Mouse (Mus musculus) limb, embryonic 12.5 days (tissue): ENCODE data around the gene Rpusd2. TPM values are rescaled to one million over a fixed set of nuclear protein-coding genes. Genes with fewer than 3 reads are reported as not detected.
"Not testable (repeated sequence)": the region's sequence is repeated elsewhere in the genome, so short reads cannot be mapped to it uniquely, and the experiment has no call there.

Source experiments
- ATAC-seq: fragments of 200-750 bp; cut with Nextera tagmentation; 2 replicates; pipeline ENCODE4 v1.8.0; 2017; ENCODE audit warnings: low read depth, moderate TSS enrichment; ENCODE audit not compliant: insufficient number of reproducible peaks, insufficient read depth, low FRiP score, low TSS enrichment
- H3K27ac ChIP-seq: fragments of 300-500 bp; sonication (generic); 2 replicates; pipeline ENCODE4 v1.5.1; 2016; ENCODE audit warnings: mild to moderate bottlenecking, moderate library complexity
- H3K27me3 ChIP-seq: fragments of 300-500 bp; sonication (generic); 2 replicates; pipeline ENCODE4 v1.6.1; 2016; ENCODE audit warnings: mild to moderate bottlenecking, moderate library complexity
- H3K36me3 ChIP-seq: fragments of 300-500 bp; sonication (generic); 2 replicates; pipeline ENCODE4 v1.6.1; 2016; ENCODE audit warnings: mild to moderate bottlenecking, moderate library complexity
- H3K4me1 ChIP-seq: fragments of 300-500 bp; sonication (generic); replicated peaks from 2 replicates; pipeline ENCODE4 v1.6.1; 2016
- H3K4me2 ChIP-seq: fragments of 300-500 bp; sonication (generic); 2 replicates; pipeline ENCODE4 v1.6.1; 2016; ENCODE audit warnings: mild to moderate bottlenecking, moderate library complexity
- H3K4me3 ChIP-seq: fragments of 300-500 bp; sonication (generic); replicated peaks from 2 replicates; pipeline ENCODE4 v1.5.1; 2016; ENCODE audit warnings: mild to moderate bottlenecking
- H3K9ac ChIP-seq: fragments of 300-500 bp; sonication (generic); replicated peaks from 2 replicates; pipeline ENCODE4 v1.6.1; 2016; ENCODE audit warnings: mild to moderate bottlenecking, moderate library complexity
- H3K9me3 ChIP-seq: fragments of 300-500 bp; sonication (generic); 2 replicates; pipeline ENCODE4 v1.6.1; 2016; ENCODE audit warnings: mild to moderate bottlenecking, moderate library complexity
- WGBS: fragments of 180-500 bp; shearing (Covaris S2); methylation state at CpG from one replicate; pipeline ENCODE4 v1.1.7; 2016; 5-methylcytosine and 5-hydroxymethylcytosine counted together
- polyA plus RNA-seq: library from polyadenylated mRNA; unstranded; fragments of >200 nt; fragmentation: Nextera tagmentation; extraction: Ambion mirVana; gene quantifications from 2 replicates; pipeline ENCODE4 v1.2.1, GENCODE M21; 2016

The Rpusd2 gene
- polyA plus RNA-seq, 1 experiment from 2014 or later, result 6.2 TPM

- not testable (repeated sequence) for H3K9me3 ChIP-seq, H3K27me3 ChIP-seq, H3K9ac ChIP-seq, ATAC-seq, H3K27ac ChIP-seq, H3K4me3 ChIP-seq, H3K4me2 ChIP-seq
- Histone ChIP-seq H3K36me3 (peaks cover 23% of the 10 kb centered on the region), H3K4me1 (peaks cover 13% of the 10 kb centered on the region)
- WGBS, result 81% methylated on average over 4 of the region's 4 CpGs
Observed at GRCm38 (mm10) chr2:119016312-119016711, 18.3 kb upstream of the Rpusd2 start.

GRCm38 (mm10) chr2:119017647-119018046, 16.9 kb upstream of the Rpusd2 start:
- H3K4me2 ChIP-seq, result no peak overlapping the region
- H3K4me3 ChIP-seq, result no peak overlapping the region
- peaks cover 13% of the 10 kb centered on the region for H3K4me1 ChIP-seq
- no peaks in the 10 kb centered on the region; the same call in 1 of the 2 replicates for H3K9me3 ChIP-seq
- H3K27ac ChIP-seq, result no peak overlapping the region
- H3K27me3 ChIP-seq, result no peaks in the 10 kb centered on the region
- H3K36me3 ChIP-seq, result peaks cover 36% of the 10 kb centered on the region
- WGBS, result 93% methylated on average over 3 of the region's 3 CpGs
- no peak for ATAC-seq
- H3K9ac ChIP-seq, result no peak overlapping the region

GRCm38 (mm10) chr2:119018391-119019122, 16.0 kb upstream of the Rpusd2 start:
- H3K9ac ChIP-seq, result 0 out of 2 replicates have a peak overlapping the region, but pooled peaks have one; percentile 28

GRCm38 (mm10) chr2:119019131-119019530, 15.5 kb upstream of the Rpusd2 start:
- ATAC-seq, result no peak
- Histone ChIP-seq H3K4me2 (peak overlapping the region; percentile 46), H3K36me3 (peaks cover 46% of the 10 kb centered on the region), H3K27ac (peak overlapping the region; percentile 85), H3K27me3 (no peaks in the 10 kb centered on the region), H3K9me3 (no peaks in the 10 kb centered on the region; the same call in 1 of the 2 replicates), H3K9ac (0 out of 2 replicates have a peak overlapping the region, but pooled peaks have one; percentile 28), H3K4me3 (0 out of 2 replicates have a peak overlapping the region, but pooled peaks have one; percentile 5), H3K4me1 (peaks cover 13% of the 10 kb centered on the region)
- WGBS, result 8% methylated on average over 5 of the region's 5 CpGs

More at GRCm38 (mm10) chr2:119018391-119019122, 16.0 kb upstream of the Rpusd2 start:
- Histone ChIP-seq H3K4me1 (peaks cover 13% of the 10 kb centered on the region), H3K36me3 (peaks cover 44% of the 10 kb centered on the region), H3K4me3 (0 out of 2 replicates have a peak overlapping the region, but pooled peaks have one; percentile 5), H3K9me3 (no peaks in the 10 kb centered on the region; the same call in 1 of the 2 replicates), H3K27ac (peak overlapping the region; percentile 85), H3K27me3 (no peaks in the 10 kb centered on the region), H3K4me2 (peak overlapping the region; percentile 46)
- ATAC-seq, result peak; percentile 57; the same call in 1 of the 2 replicates
- 42% methylated on average over 22 of the region's 22 CpGs for WGBS

GRCm38 (mm10) chr2:119019538-119019937, 15.1 kb upstream of the Rpusd2 start:
- WGBS, result 46% methylated on average over 4 of the region's 4 CpGs
- Histone ChIP-seq H3K9me3 (no peaks in the 10 kb centered on the region; the same call in 1 of the 2 replicates), H3K4me3 (no peak overlapping the region), H3K4me1 (peaks cover 13% of the 10 kb centered on the region), H3K27ac (0 out of 2 replicates have a peak overlapping the region, but pooled peaks have one; percentile 50), H3K4me2 (no peak overlapping the region; the same call in 1 of the 2 replicates), H3K9ac (no peak overlapping the region), H3K36me3 (peaks cover 46% of the 10 kb centered on the region), H3K27me3 (no peaks in the 10 kb centered on the region)
- ATAC-seq, result no peak

GRCm38 (mm10) chr2:119023154-119023660, 11.4 kb upstream of the Rpusd2 start:
- no peak overlapping the region for H3K4me3 ChIP-seq
- peaks cover 13% of the 10 kb centered on the region for H3K4me1 ChIP-seq
- peaks cover 50% of the 10 kb centered on the region for H3K36me3 ChIP-seq
- no peaks in the 10 kb centered on the region for H3K27me3 ChIP-seq
- WGBS, result 89% methylated on average over 6 of the region's 6 CpGs
- H3K9me3 ChIP-seq, result no peaks in the 10 kb centered on the region
- ATAC-seq, result no peak
- H3K4me2 ChIP-seq, result no peak overlapping the region
- H3K9ac ChIP-seq, result no peak overlapping the region
- no peak overlapping the region for H3K27ac ChIP-seq

- ATAC-seq, result no peak
- WGBS, result 68% methylated on average over 9 of the region's 9 CpGs
- H3K36me3 ChIP-seq, result peaks cover 43% of the 10 kb centered on the region
- no peaks in the 10 kb centered on the region for H3K27me3 ChIP-seq
- H3K4me2 ChIP-seq, result no peak overlapping the region
- H3K9ac ChIP-seq, result no peak overlapping the region
- no peak overlapping the region for H3K4me3 ChIP-seq
- no peaks in the 10 kb centered on the region for H3K9me3 ChIP-seq
- H3K4me1 ChIP-seq, result peaks cover 9% of the 10 kb centered on the region; the same call in 1 of the 2 replicates
- H3K27ac ChIP-seq, result no peak overlapping the region
Observed at GRCm38 (mm10) chr2:119024536-119025238, 9.9 kb upstream of the Rpusd2 start.

GRCm38 (mm10) chr2:119025239-119025616, 9.4 kb upstream of the Rpusd2 start:
- Histone ChIP-seq H3K27me3 (no peaks in the 10 kb centered on the region), H3K9me3 (no peaks in the 10 kb centered on the region), H3K4me1 (peaks cover 9% of the 10 kb centered on the region; the same call in 1 of the 2 replicates), H3K4me3 (no peak overlapping the region), H3K4me2 (no peak overlapping the region), H3K36me3 (peaks cover 43% of the 10 kb centered on the region), H3K9ac (no peak overlapping the region), H3K27ac (no peak overlapping the region)
- ATAC-seq, result no peak
- 85% methylated on average over 4 of the region's 4 CpGs for WGBS

- Histone ChIP-seq H3K27me3 (no peaks in the 10 kb centered on the region), H3K36me3 (peaks cover 28% of the 10 kb centered on the region), H3K4me3 (no peak overlapping the region), H3K9me3 (no peaks in the 10 kb centered on the region), H3K4me2 (no peak overlapping the region), H3K9ac (no peak overlapping the region), H3K27ac (no peak overlapping the region), H3K4me1 (peaks cover 9% of the 10 kb centered on the region; the same call in 1 of the 2 replicates)
- WGBS, result 88% methylated on average over 4 of the region's 4 CpGs
- ATAC-seq, result no peak
Observed at GRCm38 (mm10) chr2:119026951-119027350, 7.6 kb upstream of the Rpusd2 start.

- WGBS, result under 1% methylated on average over 28 of the region's 28 CpGs
- ATAC-seq, result peak; percentile 93
Observed at GRCm38 (mm10) chr2:119028941-119029551, 5.5 kb upstream of the Rpusd2 start, which contains the start of gene Ccdc32. TSS of gene Ccdc32 (minus strand) at chr2:119029393.

More at GRCm38 (mm10) chr2:119028941-119029551, 5.5 kb upstream of the Rpusd2 start, which contains the start of gene Ccdc32:
- peaks cover 12% of the 10 kb centered on the region for H3K36me3 ChIP-seq
- H3K9me3 ChIP-seq, result no peaks in the 10 kb centered on the region
- H3K4me1 ChIP-seq, result peaks cover 9% of the 10 kb centered on the region; the same call in 1 of the 2 replicates
- peak within 1 kb of the TSS; percentile 73 for H3K9ac ChIP-seq
- no peak within 1 kb of the TSS for H3K27ac ChIP-seq
- peak within 1 kb of the TSS; percentile 89 for H3K4me2 ChIP-seq
- H3K4me3 ChIP-seq, result peak within 1 kb of the TSS; percentile 69
- no peaks in the 10 kb centered on the region for H3K27me3 ChIP-seq
